Mouse (Mus musculus): ENCODE data around the gene Fbxw4.
A peak's percentile ranks its signal among the peaks of the same experiment; 100 is the strongest.

Fbxw4 gene

GRCm38 (mm10) chr19:45659738-45660502 is at the start of gene Fbxw4:
Gene Fbxw4 (minus strand): TSS chr19:45660312.
- peak; percentile 42 to 56 for DNase-seq (ENCODE audit: low read depth in 2 of 2, low spot score in 2 of 2)

DNA sequence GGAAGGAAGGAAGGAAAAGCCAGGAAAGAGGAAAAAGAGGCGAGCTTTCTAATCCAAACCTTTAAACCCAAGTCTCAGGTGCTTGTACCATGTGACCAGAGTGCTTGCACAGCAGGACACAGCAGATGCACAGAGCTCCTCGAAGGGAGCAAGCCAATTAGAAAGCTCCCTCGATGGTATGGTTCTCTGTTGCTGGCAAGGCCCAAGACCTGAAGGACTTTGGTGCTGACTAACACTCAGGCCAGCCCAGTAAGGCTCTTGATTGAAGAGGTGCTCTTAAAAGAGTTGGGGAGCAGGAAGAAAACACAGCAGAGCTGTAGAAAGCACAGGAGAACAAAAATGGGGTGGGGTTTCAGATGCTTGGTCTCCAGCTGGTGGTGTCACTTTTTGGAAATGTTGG is 48.6 kb upstream of the Fbxw4 start:
- DNase-seq (ENCODE audit: low read depth in 2 of 2, low spot score in 2 of 2), result no peak

- no peak for DNase-seq (ENCODE audit: low read depth in 2 of 2, low spot score in 2 of 2)
Measured at GRCm38 (mm10) chr19:45696281-45696600, 36.1 kb upstream of the Fbxw4 start.

DNA sequence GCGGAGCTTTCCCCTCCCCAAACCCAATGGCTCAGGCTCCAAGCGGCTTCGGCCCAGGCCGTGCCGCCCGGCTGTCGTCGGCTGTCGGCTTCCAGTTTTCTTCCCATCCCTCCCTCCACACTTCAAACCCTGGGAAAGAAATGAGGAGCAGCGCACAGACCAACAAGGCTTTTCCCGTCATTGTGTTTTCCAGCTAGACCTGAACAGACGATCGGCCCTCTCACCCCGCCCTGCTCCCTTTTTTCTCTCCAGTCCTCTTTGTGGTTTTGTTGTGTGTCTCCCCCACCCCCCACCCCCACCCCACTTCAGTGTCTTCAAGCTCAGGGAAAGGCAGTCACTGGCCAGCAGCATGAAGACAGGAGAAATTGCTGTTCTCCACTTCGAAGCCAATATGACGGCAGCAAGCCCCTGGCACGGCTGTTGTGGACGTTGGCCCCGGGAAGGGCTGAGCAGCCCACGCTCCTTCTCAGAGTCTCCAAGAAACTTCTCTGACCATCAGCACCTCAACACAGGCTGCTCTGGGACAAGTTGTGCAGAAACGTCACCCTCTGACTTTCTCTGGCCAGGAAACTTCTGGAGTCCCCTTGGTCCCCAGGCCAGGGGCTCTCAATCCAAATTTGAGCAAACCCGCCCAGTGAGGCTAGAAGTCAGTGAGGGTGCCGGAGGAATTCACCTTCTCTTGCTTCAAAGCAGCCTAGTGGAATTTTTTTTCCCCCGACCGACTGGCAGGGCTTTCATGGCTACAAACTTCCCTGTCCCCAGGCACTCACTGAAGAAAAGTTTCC is 35.6 kb upstream of the Fbxw4 start:
- DNase-seq (ENCODE audit: low read depth in 2 of 2, low spot score in 2 of 2), result no peak

GRCm38 (mm10) chr19:45694056-45694455 is 33.9 kb upstream of the Fbxw4 start:
- no peak for DNase-seq (ENCODE audit: low read depth in 2 of 2, low spot score in 2 of 2)

DNA sequence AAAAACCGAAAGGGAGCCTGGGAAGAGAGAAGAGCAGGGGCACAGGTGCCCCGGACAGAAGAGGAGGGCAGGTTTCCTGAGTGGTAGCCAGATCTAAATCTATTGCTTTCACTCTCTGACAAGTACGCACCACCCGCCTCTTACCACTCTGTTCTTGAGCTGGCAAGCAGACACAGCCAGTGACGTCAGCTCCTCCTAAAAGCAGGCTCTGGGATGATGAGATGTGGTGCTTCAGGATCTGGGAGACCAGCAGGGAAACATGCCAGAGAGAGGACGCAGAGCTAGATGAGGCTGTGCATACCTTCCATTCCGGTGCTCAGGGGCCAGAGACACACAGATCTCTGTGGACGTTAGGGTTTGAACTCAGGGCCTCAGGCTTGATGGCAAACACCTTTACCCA is 32.1 kb upstream of the Fbxw4 start:
- DNase-seq (ENCODE audit: low read depth in 2 of 2, low spot score in 2 of 2), result no peak

- DNase-seq (ENCODE audit: low read depth in 2 of 2, low spot score in 2 of 2), result no peak
Measured at GRCm38 (mm10) chr19:45691001-45691535, 31.0 kb upstream of the Fbxw4 start.

- DNase-seq (ENCODE audit: low read depth in 2 of 2, low spot score in 2 of 2), result no peak
Measured at GRCm38 (mm10) chr19:45687001-45687400, 26.9 kb upstream of the Fbxw4 start.

GRCm38 (mm10) chr19:45683676-45684075 is 23.6 kb upstream of the Fbxw4 start:
- DNase-seq (ENCODE audit: low read depth in 2 of 2, low spot score in 2 of 2), result no peak

GRCm38 (mm10) chr19:45680495-45681130 is 20.5 kb upstream of the Fbxw4 start:
- no peak for DNase-seq (ENCODE audit: low read depth in 2 of 2, low spot score in 2 of 2)

DNA sequence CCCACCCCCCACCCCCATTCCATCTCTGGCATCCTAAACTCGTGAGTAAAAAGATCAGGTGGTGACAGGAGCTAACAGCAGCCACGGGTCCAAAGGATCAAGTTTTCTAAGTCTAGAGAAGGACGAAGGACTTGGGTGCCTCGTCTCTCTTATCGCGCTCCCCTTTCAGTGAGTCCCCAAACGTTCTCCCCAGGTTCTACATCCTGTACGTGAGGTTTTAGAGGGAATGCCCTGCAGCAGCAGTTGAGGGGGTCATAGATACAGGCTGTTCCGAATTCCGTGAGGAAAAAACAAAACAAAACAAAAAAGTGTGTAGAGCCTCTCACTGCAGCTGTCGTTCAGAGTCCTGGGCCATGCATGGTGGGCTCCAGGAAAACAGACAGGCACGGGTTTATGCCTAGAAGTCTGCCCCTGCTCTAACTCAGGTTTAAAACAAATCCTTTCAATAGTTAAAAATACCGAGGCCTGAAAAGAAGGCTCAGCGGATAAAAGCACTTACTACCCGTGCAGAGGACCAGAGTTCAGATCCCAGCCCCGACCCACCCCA is 16.7 kb upstream of the Fbxw4 start:
- no peak for DNase-seq (ENCODE audit: low read depth in 2 of 2, low spot score in 2 of 2)

- no peak for DNase-seq (ENCODE audit: low read depth in 2 of 2, low spot score in 2 of 2)
Measured at GRCm38 (mm10) chr19:45675720-45676581, 15.8 kb upstream of the Fbxw4 start.

- no peak for DNase-seq (ENCODE audit: low read depth in 2 of 2, low spot score in 2 of 2)
Measured at GRCm38 (mm10) chr19:45675196-45675595, 15.1 kb upstream of the Fbxw4 start.

DNA sequence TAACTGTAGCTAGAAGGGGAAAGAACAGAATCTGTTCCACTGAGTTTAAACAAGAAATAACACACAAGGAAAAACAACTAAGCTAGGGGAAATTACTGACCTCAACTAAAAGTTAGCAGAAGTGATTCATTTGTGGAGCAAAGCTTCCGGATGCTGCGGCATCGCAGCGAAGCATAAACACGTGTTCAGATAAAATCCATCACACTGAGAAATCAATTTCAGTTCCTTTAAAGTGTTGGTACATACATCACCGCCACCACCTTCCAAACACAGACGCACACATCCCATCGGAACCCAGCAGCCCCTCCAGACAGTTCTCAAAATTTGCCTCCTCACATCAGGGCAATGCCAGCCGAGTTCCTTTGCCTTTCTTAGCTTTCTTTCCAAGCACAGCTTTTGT is 12.9 kb upstream of the Fbxw4 start:
- DNase-seq (ENCODE audit: low read depth in 2 of 2, low spot score in 2 of 2), result no peak

- no peak for DNase-seq (ENCODE audit: low read depth in 2 of 2, low spot score in 2 of 2)
Measured at GRCm38 (mm10) chr19:45668986-45669385, 8.9 kb upstream of the Fbxw4 start.

- no peak for DNase-seq (ENCODE audit: low read depth in 2 of 2, low spot score in 2 of 2)
Measured at GRCm38 (mm10) chr19:45663851-45664250, 3.7 kb upstream of the Fbxw4 start.

DNA sequence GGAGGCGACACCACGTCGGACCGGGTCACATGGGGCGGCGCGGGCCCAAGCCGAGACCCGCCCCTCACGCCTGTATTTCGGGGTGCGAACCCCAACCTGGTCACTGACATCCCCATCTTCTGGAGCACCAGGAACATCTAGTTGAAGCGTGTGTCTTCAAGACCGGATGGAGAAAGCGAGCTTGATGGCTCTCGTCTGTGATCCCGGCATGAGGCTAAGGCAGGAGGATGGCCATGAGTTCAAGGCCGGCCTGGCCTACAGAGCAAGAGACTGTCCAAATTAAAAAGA is 335 bp upstream of the Fbxw4 start:
- peak in 1 of 2 experiments; percentile 41 for DNase-seq (ENCODE audit: low read depth in 2 of 2, low spot score in 2 of 2)

DNA sequence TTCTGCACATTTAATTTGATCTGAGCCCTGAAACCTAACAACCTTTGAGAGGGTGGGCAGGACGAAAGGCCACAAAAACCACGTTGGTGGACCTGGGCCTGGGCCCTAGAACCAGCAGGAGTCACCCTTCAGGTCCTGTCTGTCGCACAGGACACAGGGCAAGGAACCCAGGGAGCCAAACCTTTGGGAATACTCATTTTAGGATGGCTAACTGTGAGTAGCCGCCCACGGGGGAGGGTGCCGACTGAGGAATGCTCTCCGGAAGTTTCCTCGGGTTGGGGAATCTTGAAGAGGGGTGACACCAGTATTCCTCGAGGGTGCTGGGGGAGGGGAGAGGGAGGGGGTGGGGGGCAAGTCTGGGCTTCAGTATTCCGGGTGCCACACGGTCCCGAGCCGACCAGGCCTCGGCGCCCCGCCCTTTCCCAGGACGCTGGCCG is 793 bp downstream of the Fbxw4 start:
- DNase-seq (ENCODE audit: low read depth in 2 of 2, low spot score in 2 of 2), result no peak

- no peak for DNase-seq (ENCODE audit: low read depth in 2 of 2, low spot score in 2 of 2)
Measured at GRCm38 (mm10) chr19:45658556-45659268, 1.4 kb downstream of the Fbxw4 start.

DNA sequence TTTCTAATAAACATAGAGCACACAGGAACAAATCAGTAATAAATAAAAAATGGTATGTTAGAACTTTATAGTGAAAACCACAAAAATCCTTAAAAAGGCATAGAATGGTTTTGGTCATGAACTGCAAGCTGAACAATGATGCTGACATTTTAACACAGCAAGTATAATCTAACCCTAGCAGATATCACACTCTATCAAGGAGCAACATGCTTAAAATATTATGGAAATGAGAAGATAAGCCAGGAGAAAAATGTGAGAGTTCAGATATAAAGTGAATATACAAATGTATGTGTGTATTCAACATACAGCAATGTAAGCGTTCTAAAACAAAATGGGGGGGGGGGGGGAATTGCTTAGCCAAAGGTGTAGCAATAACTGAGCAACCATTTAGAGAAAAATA is 2.3 kb downstream of the Fbxw4 start:
- no peak for DNase-seq (ENCODE audit: low read depth in 2 of 2, low spot score in 2 of 2)

All from CD8-positive naive resting alpha-beta T cell, adult 2 months (primary cell).